In genomic region chr12:91765054-91765453, GRCm38 (mm10) we compare ENCODE assay signal across 13 mouse cellular contexts. TPM values are rescaled to one million over a fixed set of nuclear protein-coding genes. Genes with fewer than 3 reads are reported as not detected.
DNase-seq lines count a peak whose midpoint lies in the region; ATAC-seq and TF ChIP-seq lines count a peak whose summit lies in the region.
"Had no signal": no experiment of that assay in that cellular context is flagged by ENCODE, and none has a peak within 500 bp of the region (broad histone marks: within the 10 kb centered on the region; RNA-seq: fewer than 3 reads in every experiment).

No protein-coding gene starts in this region.

- H3K27ac ChIP-seq in stomach, postnatal 0 days (replicated peaks): no peak overlapping the region
- H3K27ac ChIP-seq: forebrain, embryonic 12.5 days; heart, adult 2 months; hindbrain, embryonic 14.5 days had no signal

- H3K4me3 ChIP-seq in stomach, postnatal 0 days (ENCODE audit: low read depth, low read length): no peak overlapping the region
- H3K4me3 ChIP-seq: forebrain, embryonic 12.5 days; heart, adult 2 months had no signal

- TF ChIP-seq CTCF in stomach, postnatal 0 days (IDR thresholded peaks at IDR 0.05; ENCODE audit: low read depth): no peak

- intact Hi-C loops in gastrocnemius, postnatal 36 days (cut with DNase I): no loop called here

- H3K4me1 ChIP-seq in stomach, postnatal 0 days (replicated peaks; ENCODE audit: control insufficient read depth, insufficient read depth): no peaks in the 10 kb centered on the region

- 18% methylated on average over 2 of the region's 2 CpGs for WGBS in stomach, postnatal 0 days

- H3K27me3 ChIP-seq in stomach, postnatal 0 days (ENCODE audit: control insufficient read depth, insufficient read depth, low read length): no peaks in the 10 kb centered on the region
- H3K27me3 ChIP-seq: forebrain, embryonic 12.5 days had no signal

- peak; percentile 10 for ATAC-seq in megakaryocyte, adult 5-6 weeks (ENCODE audit: poor library complexity, severe bottlenecking)
- no peak for ATAC-seq in stomach, postnatal 0 days (ENCODE audit: low FRiP score, low TSS enrichment)

- no peak for TF ChIP-seq EP300 in stomach, postnatal 0 days (optimal IDR thresholded peaks at IDR 0.05)

- DNase-seq in kidney, adult 9 months: peak; percentile 43
- DNase-seq in kidney, adult 18-20 months: no peak
- peak; percentile 23 for DNase-seq in T-cell, adult 2 months (ENCODE audit: low spot score)
- peak; percentile 57 for DNase-seq in kidney, postnatal 14 days
- no peak for DNase-seq in stomach, postnatal 0 days (ENCODE audit: low spot score)
- DNase-seq in urinary bladder, postnatal 10 days (ENCODE audit: low spot score): no peak
- DNase-seq in gastrocnemius, postnatal 36 days: no peak
- DNase-seq: layer of hippocampus, postnatal 36 days; right cerebral cortex, postnatal 14 days had no signal

- H3K9ac ChIP-seq in stomach, postnatal 0 days (ENCODE audit: low read length): no peak overlapping the region
- H3K9ac ChIP-seq: forebrain, embryonic 12.5 days; hindbrain, embryonic 14.5 days had no signal

- H3K36me3 ChIP-seq in stomach, postnatal 0 days (ENCODE audit: control insufficient read depth, insufficient read depth, low read length): no peaks in the 10 kb centered on the region
- H3K36me3 ChIP-seq: forebrain, embryonic 12.5 days had no signal

- no peaks in the 10 kb centered on the region for H3K9me3 ChIP-seq in stomach, postnatal 0 days (ENCODE audit: control insufficient read depth, low read length)
- H3K9me3 ChIP-seq: forebrain, embryonic 12.5 days had no signal

- H3K4me2 ChIP-seq in stomach, postnatal 0 days (replicated peaks; ENCODE audit: low read depth): no peak overlapping the region
- H3K4me2 ChIP-seq: forebrain, embryonic 12.5 days; hindbrain, embryonic 14.5 days had no signal

RNA-seq across cellular contexts. Expression of gene Ston2, which starts 23.1 kb away (rescaled TPM):
- 3.9 and 6.2 TPM in 2 replicates for total RNA-seq in megakaryocyte, adult 5-6 weeks (2015)
- total RNA-seq in megakaryocyte, adult 5-6 weeks (2017): 2.5 and 4.6 TPM in 2 replicates
- polyA plus RNA-seq in stomach, postnatal 0 days (2015; fragmentation: Nextera tagmentation; extraction: Ambion mirVana): 5.4 and 5.5 TPM in 2 replicates
- total RNA-seq in gastrocnemius, postnatal 36 days (2021): 10 to 100 TPM; 42.5 to 46.6 TPM

Comparison
In these comparisons a context has a peak if more than half of its experiments do, and no peak if none do; other contexts are left out.
1. DNase-seq: peak in kidney, adult 9 months (single experiment), T-cell, adult 2 months (single experiment) and kidney, postnatal 14 days (single experiment); none in kidney, adult 18-20 months (single experiment), stomach, postnatal 0 days (single experiment), urinary bladder, postnatal 10 days (single experiment) and gastrocnemius, postnatal 36 days (0 of 2).
2. RNA of gene Ston2, which starts 23.1 kb away (total RNA-seq): 42.5 to 46.6 TPM in gastrocnemius, postnatal 36 days; 2.5 to 6.2 TPM in megakaryocyte, adult 5-6 weeks; every median in the first group is over 4 times any median in the second.